Mouse (Mus musculus) neural tube, embryonic 15.5 days (tissue): ENCODE measurements around the gene Gm45062. TPM values are rescaled to one million over a fixed set of nuclear protein-coding genes. Genes with fewer than 3 reads are reported as not detected.

Experiments
- ATAC-seq: fragments of 200-750 bp; cut with Nextera tagmentation; 2 replicates; pipeline ENCODE4 v1.8.0; 2017; ENCODE audit warnings: mild to moderate bottlenecking, moderate TSS enrichment, moderate library complexity; ENCODE audit not compliant: low FRiP score
- H3K27ac ChIP-seq: fragments of 300-500 bp; sonication (generic); replicated peaks from 2 replicates; pipeline ENCODE4 v1.5.1; 2015; ENCODE audit warnings: mild to moderate bottlenecking, inconsistent platforms
- H3K27me3 ChIP-seq: fragments of 300-500 bp; sonication (generic); replicated peaks from 2 replicates; pipeline ENCODE4 v1.6.1; 2015; ENCODE audit warnings: inconsistent platforms
- H3K36me3 ChIP-seq: fragments of 300-500 bp; sonication (generic); 2 replicates; pipeline ENCODE4 v1.6.1; 2015; ENCODE audit warnings: inconsistent platforms
- H3K4me1 ChIP-seq: fragments of 300-500 bp; sonication (generic); 2 replicates; pipeline ENCODE4 v1.6.1; 2015; ENCODE audit warnings: inconsistent platforms
- H3K4me2 ChIP-seq: fragments of 300-500 bp; sonication (generic); 2 replicates; pipeline ENCODE4 v1.6.1; 2015; ENCODE audit warnings: inconsistent platforms, mild to moderate bottlenecking, moderate library complexity
- H3K4me3 ChIP-seq: fragments of 300-500 bp; sonication (generic); replicated peaks from 2 replicates; pipeline ENCODE4 v1.5.1; 2015; ENCODE audit warnings: mild to moderate bottlenecking, inconsistent platforms
- H3K9ac ChIP-seq: fragments of 300-500 bp; sonication (generic); replicated peaks from 2 replicates; pipeline ENCODE4 v1.6.1; 2015; ENCODE audit warnings: mild to moderate bottlenecking, inconsistent platforms
- H3K9me3 ChIP-seq: fragments of 300-500 bp; sonication (generic); replicated peaks from 2 replicates; pipeline ENCODE4 v1.6.1; 2016; ENCODE audit warnings: inconsistent platforms
- WGBS: fragments of 180-500 bp; shearing (Covaris S2); methylation state at CpG from one replicate; pipeline ENCODE4 v1.1.7; 2015; ENCODE audit warnings: mixed read lengths; 5-methylcytosine and 5-hydroxymethylcytosine counted together
- polyA plus RNA-seq: library from polyadenylated mRNA; unstranded; fragments of >200 nt; fragmentation: Nextera tagmentation; extraction: Ambion mirVana; gene quantifications from 2 replicates; pipeline ENCODE4 v1.2.1, GENCODE M21; 2015

The Gm45062 gene
- polyA plus RNA-seq, 1 experiment from 2014 or later = 9.4 TPM

- Histone ChIP-seq H3K4me1 (no peaks in the 10 kb centered on the region), H3K27ac (no peak overlapping the region), H3K27me3 (no peaks in the 10 kb centered on the region), H3K36me3 (peaks cover 6% of the 10 kb centered on the region), H3K4me2 (no peak overlapping the region), H3K9ac (no peak overlapping the region), H3K9me3 (no peaks in the 10 kb centered on the region), H3K4me3 (no peak overlapping the region)
- ATAC-seq = no peak
- WGBS = 46% methylated on average over 2 of the region's 2 CpGs
These were observed 113.8 kb downstream of the Gm45062 start for GRCm38 (mm10) chr6:8373051-8373450.

- 52% methylated on average over 8 of the region's 8 CpGs for WGBS
- no peak overlapping the region for H3K4me2 ChIP-seq
- ATAC-seq = no peak
These were observed 114.6 kb downstream of the Gm45062 start for GRCm38 (mm10) chr6:8373851-8374250.

GRCm38 (mm10) chr6:8374290-8374689 lies 115.0 kb downstream of the Gm45062 start:
- 0 out of 2 replicates have a peak, but pooled peaks have one; percentile 50 for ATAC-seq
- H3K4me2 ChIP-seq = no peak overlapping the region
- WGBS = 77% methylated on average over 6 of the region's 6 CpGs
- no peak overlapping the region for H3K27ac ChIP-seq
- H3K9ac ChIP-seq = no peak overlapping the region
- no peaks in the 10 kb centered on the region for H3K9me3 ChIP-seq
- H3K36me3 ChIP-seq = peaks cover 13% of the 10 kb centered on the region
- no peak overlapping the region for H3K4me3 ChIP-seq
- H3K4me1 ChIP-seq = no peaks in the 10 kb centered on the region
- H3K27me3 ChIP-seq = no peaks in the 10 kb centered on the region

More at GRCm38 (mm10) chr6:8373851-8374250, 114.6 kb downstream of the Gm45062 start:
- Histone ChIP-seq H3K9me3 (no peaks in the 10 kb centered on the region), H3K4me1 (no peaks in the 10 kb centered on the region), H3K4me3 (no peak overlapping the region), H3K27ac (no peak overlapping the region), H3K27me3 (no peaks in the 10 kb centered on the region), H3K36me3 (peaks cover 13% of the 10 kb centered on the region), H3K9ac (no peak overlapping the region)

- no peaks in the 10 kb centered on the region for H3K4me1 ChIP-seq
- no peak overlapping the region for H3K4me2 ChIP-seq
- no peak overlapping the region for H3K9ac ChIP-seq
- H3K36me3 ChIP-seq = peaks cover 13% of the 10 kb centered on the region
- ATAC-seq = no peak
- H3K4me3 ChIP-seq = no peak overlapping the region
- no peaks in the 10 kb centered on the region for H3K27me3 ChIP-seq
- no peak overlapping the region for H3K27ac ChIP-seq
- H3K9me3 ChIP-seq = no peaks in the 10 kb centered on the region
- 88% methylated on average over 4 of the region's 4 CpGs for WGBS
These were observed 115.5 kb downstream of the Gm45062 start for GRCm38 (mm10) chr6:8374712-8375111.

- WGBS = 97% methylated on average over 5 of the region's 5 CpGs
These were observed 117.1 kb downstream of the Gm45062 start for GRCm38 (mm10) chr6:8376351-8376750.

GRCm38 (mm10) chr6:8377667-8378066 lies 118.4 kb downstream of the Gm45062 start:
- H3K4me3 ChIP-seq = no peak overlapping the region
- no peaks in the 10 kb centered on the region for H3K4me1 ChIP-seq
- WGBS = 95% methylated on average over 8 of the region's 8 CpGs
- H3K27ac ChIP-seq = no peak overlapping the region
- peaks cover 13% of the 10 kb centered on the region for H3K36me3 ChIP-seq
- H3K9me3 ChIP-seq = no peaks in the 10 kb centered on the region
- no peaks in the 10 kb centered on the region for H3K27me3 ChIP-seq
- H3K9ac ChIP-seq = no peak overlapping the region
- no peak for ATAC-seq
- no peak overlapping the region for H3K4me2 ChIP-seq

More at GRCm38 (mm10) chr6:8376351-8376750, 117.1 kb downstream of the Gm45062 start:
- no peak overlapping the region for H3K4me2 ChIP-seq
- no peak for ATAC-seq
- H3K9ac ChIP-seq = no peak overlapping the region
- no peak overlapping the region for H3K27ac ChIP-seq
- no peak overlapping the region for H3K4me3 ChIP-seq
- peaks cover 13% of the 10 kb centered on the region for H3K36me3 ChIP-seq
- no peaks in the 10 kb centered on the region for H3K4me1 ChIP-seq
- H3K9me3 ChIP-seq = no peaks in the 10 kb centered on the region
- no peaks in the 10 kb centered on the region for H3K27me3 ChIP-seq

DNA sequence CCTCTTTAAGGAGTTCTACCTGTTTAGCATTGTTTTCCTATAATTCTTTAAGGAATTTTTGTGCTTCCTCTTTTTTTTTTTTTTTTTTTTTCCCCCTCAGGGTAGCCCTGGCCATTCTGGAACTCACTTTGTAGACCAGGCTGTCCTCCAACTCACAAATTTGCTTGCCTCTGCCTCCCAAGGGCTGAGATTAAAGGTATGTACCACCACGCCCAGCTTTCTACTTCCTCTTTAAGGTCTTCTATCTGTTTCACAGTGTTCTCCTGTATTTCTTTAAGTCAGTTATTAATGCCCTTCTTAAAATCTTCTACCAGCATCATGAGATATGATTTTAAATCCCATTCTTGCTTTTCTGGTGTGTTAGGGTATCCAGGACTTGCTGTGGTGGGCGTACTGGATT lies 130.1 kb downstream of the Gm45062 start:
- Histone ChIP-seq H3K4me1 (no peaks in the 10 kb centered on the region), H3K9ac (no peak overlapping the region), H3K27me3 (no peaks in the 10 kb centered on the region), H3K27ac (no peak overlapping the region), H3K4me2 (no peak overlapping the region), H3K36me3 (no peaks in the 10 kb centered on the region), H3K4me3 (no peak overlapping the region), H3K9me3 (no peaks in the 10 kb centered on the region)
- ATAC-seq = no peak
- WGBS = 100% methylated on average over 2 of the region's 2 CpGs

DNA sequence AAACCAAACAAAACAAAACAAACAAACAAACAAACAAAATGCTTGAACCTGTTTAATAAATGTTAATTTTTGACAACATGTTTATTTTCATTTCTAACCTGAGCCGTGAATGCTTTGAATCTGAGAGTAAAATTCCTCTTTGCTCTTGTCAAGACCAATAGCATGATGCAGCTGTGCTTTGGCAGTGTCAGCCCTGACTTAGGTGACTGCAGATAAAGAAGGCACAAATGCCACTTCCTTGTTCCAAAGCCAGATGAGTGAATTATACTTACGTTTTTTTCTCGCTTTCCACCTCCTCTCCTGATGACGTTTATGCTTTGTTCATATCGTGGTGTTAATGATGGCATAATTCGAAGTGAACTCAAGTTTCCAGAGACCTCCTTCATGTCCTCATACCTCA lies 131.0 kb downstream of the Gm45062 start:
- Histone ChIP-seq H3K9me3 (no peaks in the 10 kb centered on the region), H3K36me3 (no peaks in the 10 kb centered on the region), H3K4me2 (no peak overlapping the region), H3K4me1 (no peaks in the 10 kb centered on the region), H3K27ac (no peak overlapping the region), H3K27me3 (no peaks in the 10 kb centered on the region), H3K4me3 (no peak overlapping the region), H3K9ac (no peak overlapping the region)
- 96% methylated on average over 6 of the region's 6 CpGs for WGBS
- ATAC-seq = no peak

- H3K27me3 ChIP-seq = no peaks in the 10 kb centered on the region
- H3K27ac ChIP-seq = no peak overlapping the region
- H3K9me3 ChIP-seq = no peaks in the 10 kb centered on the region
- H3K4me3 ChIP-seq = no peak overlapping the region
- ATAC-seq = no peak
- H3K4me2 ChIP-seq = no peak overlapping the region
- no peaks in the 10 kb centered on the region for H3K36me3 ChIP-seq
- H3K9ac ChIP-seq = no peak overlapping the region
- H3K4me1 ChIP-seq = no peaks in the 10 kb centered on the region
- 77% methylated on average over 2 of the region's 2 CpGs for WGBS
These were observed 131.7 kb downstream of the Gm45062 start for GRCm38 (mm10) chr6:8390935-8391334.

GRCm38 (mm10) chr6:8393029-8393428 lies 133.8 kb downstream of the Gm45062 start:
- H3K9me3 ChIP-seq = no peaks in the 10 kb centered on the region
- H3K9ac ChIP-seq = no peak overlapping the region
- no peaks in the 10 kb centered on the region for H3K36me3 ChIP-seq
- H3K4me2 ChIP-seq = no peak overlapping the region
- no peaks in the 10 kb centered on the region for H3K4me1 ChIP-seq
- 85% methylated on average over 4 of the region's 4 CpGs for WGBS
- H3K27ac ChIP-seq = no peak overlapping the region
- no peak for ATAC-seq
- no peak overlapping the region for H3K4me3 ChIP-seq
- H3K27me3 ChIP-seq = no peaks in the 10 kb centered on the region

GRCm38 (mm10) chr6:8394044-8394443 lies 134.8 kb downstream of the Gm45062 start:
- H3K9ac ChIP-seq = no peak overlapping the region
- no peak overlapping the region for H3K4me3 ChIP-seq
- no peak overlapping the region for H3K4me2 ChIP-seq
- no peak overlapping the region for H3K27ac ChIP-seq
- no peaks in the 10 kb centered on the region for H3K36me3 ChIP-seq
- ATAC-seq = no peak
- H3K4me1 ChIP-seq = no peaks in the 10 kb centered on the region
- H3K27me3 ChIP-seq = no peaks in the 10 kb centered on the region
- no peaks in the 10 kb centered on the region for H3K9me3 ChIP-seq

- ATAC-seq = no peak
- 26% methylated on average over 4 of the region's 4 CpGs for WGBS
- Histone ChIP-seq H3K9me3 (no peaks in the 10 kb centered on the region), H3K27ac (no peak overlapping the region), H3K4me1 (no peaks in the 10 kb centered on the region), H3K27me3 (no peaks in the 10 kb centered on the region), H3K4me3 (no peak overlapping the region), H3K36me3 (no peaks in the 10 kb centered on the region), H3K4me2 (no peak overlapping the region), H3K9ac (no peak overlapping the region)
These were observed 135.8 kb downstream of the Gm45062 start for GRCm38 (mm10) chr6:8395061-8395460.

GRCm38 (mm10) chr6:8397252-8397651 lies 138.0 kb downstream of the Gm45062 start:
- Histone ChIP-seq H3K9me3 (no peaks in the 10 kb centered on the region), H3K27ac (no peak overlapping the region), H3K36me3 (no peaks in the 10 kb centered on the region), H3K9ac (no peak overlapping the region), H3K4me2 (no peak overlapping the region), H3K27me3 (no peaks in the 10 kb centered on the region), H3K4me1 (no peaks in the 10 kb centered on the region), H3K4me3 (no peak overlapping the region)
- 78% methylated on average over 7 of the region's 7 CpGs for WGBS
- ATAC-seq = 0 out of 2 replicates have a peak, but pooled peaks have one; percentile 28
